Mouse (Mus musculus): ENCODE data around the gene Chrnb2. TPM values are rescaled to one million over a fixed set of nuclear protein-coding genes. Genes with fewer than 3 reads are reported as not detected.
"Not testable (repeated sequence)": the region's sequence is repeated elsewhere in the genome, so short reads cannot be mapped to it uniquely, and the experiment has no call there.

Gene Chrnb2
- total RNA-seq (2021): under 1 TPM; 0.12 to 0.22 TPM

DNA sequence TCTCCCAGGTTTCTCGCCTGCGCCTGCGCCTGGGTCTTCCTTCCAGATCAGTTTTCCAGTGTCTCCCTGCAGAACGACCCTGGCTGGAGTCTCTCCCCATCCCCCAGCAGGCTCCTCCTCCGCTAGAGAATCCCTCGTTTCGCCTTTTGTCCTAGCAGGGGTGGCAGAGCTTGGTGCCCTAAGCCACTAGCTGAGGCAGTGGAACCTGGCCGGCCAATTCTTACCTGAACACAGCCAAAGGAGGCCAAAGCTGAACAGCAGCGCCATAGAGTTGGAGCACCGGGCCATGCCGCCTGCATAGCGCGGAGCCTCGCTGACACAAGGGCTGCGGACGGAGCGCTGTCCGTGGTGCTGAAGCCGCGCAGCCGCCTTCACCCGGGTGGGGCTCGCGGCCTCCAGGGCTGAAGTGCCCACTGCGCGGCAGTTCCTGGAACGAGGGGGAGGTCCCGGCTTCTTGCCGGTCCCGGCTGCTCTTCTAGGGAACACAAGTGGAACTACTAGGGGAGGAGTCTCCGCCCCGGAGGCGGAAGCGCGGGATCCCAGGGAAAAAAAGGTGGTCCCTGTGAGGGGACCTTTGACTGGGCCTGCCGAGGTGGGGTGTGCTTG is at the start of gene Chrnb2:
Gene Chrnb2, minus strand, starts transcription at position 514 of the 606 bp plus-strand sequence.
- intact Hi-C loops (cut with DNase I): no loop called here
- peak; percentile 84 to 88 for DNase-seq

DNA sequence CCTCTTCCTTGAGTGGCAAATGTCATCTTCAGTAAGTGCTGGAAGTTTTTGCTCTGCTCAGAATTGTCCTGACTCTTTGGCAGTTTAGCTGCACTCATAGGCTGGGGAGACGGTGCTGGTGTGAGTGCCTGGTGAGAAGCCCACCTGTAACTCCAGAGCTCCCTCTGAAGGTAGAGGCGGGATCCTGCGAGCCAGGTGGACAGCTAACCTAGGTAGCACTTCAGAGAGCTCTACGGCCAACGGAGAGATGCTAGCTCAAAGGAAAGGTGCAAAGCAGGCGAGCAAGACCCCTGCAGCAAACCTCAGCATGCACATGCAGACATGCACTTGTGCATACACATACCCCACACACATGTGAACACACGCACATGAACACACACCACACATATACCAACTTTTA is 49.6 kb upstream of the Chrnb2 start:
- intact Hi-C loops (cut with DNase I): no loop called here
- DNase-seq: no peak

- no peak for DNase-seq
- intact Hi-C loops (cut with DNase I): no loop called here
These were observed 47.7 kb upstream of the Chrnb2 start for GRCm38 (mm10) chr3:89812166-89812565.

- intact Hi-C loops (cut with DNase I): no loop called here
- no peak for DNase-seq
These were observed 46.4 kb upstream of the Chrnb2 start for GRCm38 (mm10) chr3:89810841-89811240.

GRCm38 (mm10) chr3:89808638-89809037 is 44.2 kb upstream of the Chrnb2 start:
- no peak for DNase-seq
- intact Hi-C loops (cut with DNase I): no loop called here

GRCm38 (mm10) chr3:89807881-89808280 is 43.4 kb upstream of the Chrnb2 start:
- intact Hi-C loops (cut with DNase I): no loop called here
- no peak for DNase-seq

DNA sequence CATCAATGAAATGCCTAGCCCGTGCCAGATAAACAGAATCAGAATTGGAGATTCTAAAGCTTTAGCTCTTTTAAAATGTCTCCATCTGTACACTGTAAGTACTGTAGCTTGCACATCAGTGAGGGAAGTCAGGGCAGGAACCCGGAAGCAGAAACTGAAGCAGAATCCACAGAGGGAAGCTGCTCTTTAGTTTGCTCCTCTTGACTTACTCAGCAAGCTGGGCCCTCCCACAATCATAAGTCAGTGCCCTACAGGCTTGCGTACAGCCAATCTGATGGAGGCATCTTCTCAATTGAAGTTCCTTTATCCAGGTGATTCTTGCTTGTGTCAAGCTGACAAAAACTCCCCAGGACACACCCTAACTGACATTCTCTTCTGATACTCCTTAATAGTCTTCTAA is 42.7 kb upstream of the Chrnb2 start:
- DNase-seq: no peak
- intact Hi-C loops (cut with DNase I): no loop called here

DNA sequence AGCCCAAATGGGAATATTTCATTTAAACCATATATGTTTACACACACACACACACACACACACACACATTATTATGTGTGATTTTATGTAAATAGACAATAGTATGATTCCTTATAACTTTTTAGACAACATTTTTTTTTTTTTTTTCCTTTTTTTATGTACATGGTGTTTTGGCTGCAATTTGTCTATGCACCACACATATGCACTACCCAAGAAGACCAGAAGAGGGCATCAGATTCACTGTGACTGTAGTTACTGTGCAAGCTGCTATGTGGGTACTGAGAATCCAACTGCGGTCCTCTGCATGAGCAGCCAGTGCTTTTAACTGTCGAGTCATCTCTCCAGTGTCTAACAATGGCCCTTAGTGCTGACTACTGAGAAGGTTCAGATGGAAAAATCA is 42.3 kb upstream of the Chrnb2 start:
- intact Hi-C loops (cut with DNase I): no loop called here
- DNase-seq: no peak

DNA sequence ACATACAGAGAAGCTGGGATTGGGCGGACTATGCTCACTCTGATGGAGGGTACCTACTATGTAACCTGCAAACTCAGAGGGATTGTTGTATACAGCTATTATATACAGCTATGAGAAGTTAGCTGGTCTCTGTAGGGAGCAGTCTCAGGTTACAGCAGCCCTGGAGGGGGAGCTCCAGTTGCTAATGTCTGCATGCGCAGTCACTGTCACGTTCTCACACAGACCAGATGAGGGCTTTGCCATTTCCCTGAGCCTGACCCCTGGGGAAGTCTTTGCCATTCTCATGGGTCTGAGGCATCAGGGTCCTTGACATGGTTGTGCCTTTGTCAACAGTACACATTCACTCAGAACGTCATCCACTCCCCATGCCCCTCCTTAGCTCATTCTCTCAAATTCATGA is 40.7 kb upstream of the Chrnb2 start:
- DNase-seq: no peak
- intact Hi-C loops (cut with DNase I): no loop called here

DNA sequence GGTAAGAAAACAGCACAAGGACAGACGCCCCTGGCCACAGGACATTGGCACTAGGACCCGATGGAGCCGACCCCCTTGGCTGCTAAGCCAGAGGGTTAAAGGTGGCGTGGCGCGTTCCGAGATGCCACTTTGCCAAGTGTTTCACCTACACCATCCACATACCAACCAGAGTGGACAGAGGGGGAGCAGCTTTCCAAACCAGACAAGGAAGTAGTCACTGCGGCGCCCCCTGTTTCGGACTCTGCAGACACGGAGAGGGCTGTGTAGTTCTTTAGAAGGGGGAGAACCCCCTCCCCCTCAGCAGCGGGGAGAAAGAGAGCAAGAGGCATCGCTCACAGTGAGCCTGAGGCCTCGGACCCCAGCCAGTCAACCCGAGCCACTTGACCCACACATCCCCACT is 38.4 kb upstream of the Chrnb2 start:
- DNase-seq: no peak
- intact Hi-C loops (cut with DNase I): no loop called here

DNA sequence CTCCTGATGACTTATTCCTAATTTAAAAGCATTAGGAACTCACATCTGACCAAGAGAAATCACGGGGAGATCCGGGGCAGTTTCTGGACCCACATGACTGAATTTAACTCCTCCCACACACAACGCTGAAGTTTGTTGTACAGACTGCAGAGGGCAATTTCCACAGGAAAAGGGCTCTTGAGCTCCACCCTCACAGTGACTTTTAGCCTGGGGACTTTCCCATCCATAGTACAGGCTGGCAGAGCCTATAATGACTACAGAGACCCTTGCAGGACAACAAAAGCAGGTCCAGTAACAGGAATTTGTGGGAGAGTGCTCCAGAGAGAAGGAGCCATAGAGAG is 37.0 kb upstream of the Chrnb2 start:
- intact Hi-C loops (cut with DNase I): no loop called here
- DNase-seq: peak in 1 of 2 experiments; percentile 31

GRCm38 (mm10) chr3:89800774-89801506 is 36.5 kb upstream of the Chrnb2 start:
- DNase-seq: no peak
- intact Hi-C loops (cut with DNase I): no loop called here

DNA sequence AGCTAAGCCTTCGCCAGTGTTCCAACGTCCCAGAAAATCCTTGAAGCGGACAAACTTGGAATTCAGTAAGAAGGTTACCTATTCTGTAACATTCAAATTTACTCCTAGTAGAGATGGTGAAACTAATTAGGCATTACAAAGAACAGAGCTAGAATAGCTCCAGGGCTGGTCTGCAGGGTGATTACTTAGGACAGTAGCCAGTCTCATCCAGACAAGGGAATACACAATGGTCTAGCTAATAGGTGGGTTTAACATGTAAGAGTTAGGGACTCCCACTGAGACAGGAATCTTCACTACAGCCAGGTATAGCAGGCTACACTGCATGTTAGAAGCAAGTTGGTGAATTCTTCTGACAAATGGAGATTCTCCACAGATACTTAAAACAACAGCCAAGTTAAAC is 35.6 kb upstream of the Chrnb2 start:
- intact Hi-C loops (cut with DNase I); DNase-seq: not testable (repeated sequence)

DNA sequence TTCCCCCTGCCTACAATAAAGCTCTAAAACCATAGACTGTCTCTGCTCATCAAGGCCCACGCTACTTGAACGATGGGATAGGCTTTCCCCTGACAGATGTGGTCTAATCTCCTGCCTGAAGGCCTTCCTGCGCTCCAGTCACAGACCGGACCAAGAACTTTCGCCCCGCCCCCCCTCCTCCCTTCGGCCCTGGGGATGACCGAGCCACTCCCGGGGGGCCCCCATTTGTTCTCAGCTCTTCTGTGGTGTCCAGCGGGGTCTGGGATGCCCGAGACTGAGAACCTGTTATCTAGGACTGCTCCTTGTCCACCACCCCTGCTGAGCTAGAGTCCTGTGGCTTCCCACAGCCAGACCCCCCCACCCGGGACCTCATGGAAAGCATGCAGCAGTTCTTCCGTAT is 35.0 kb upstream of the Chrnb2 start:
- no peak for DNase-seq
- intact Hi-C loops (cut with DNase I): no loop called here

DNA sequence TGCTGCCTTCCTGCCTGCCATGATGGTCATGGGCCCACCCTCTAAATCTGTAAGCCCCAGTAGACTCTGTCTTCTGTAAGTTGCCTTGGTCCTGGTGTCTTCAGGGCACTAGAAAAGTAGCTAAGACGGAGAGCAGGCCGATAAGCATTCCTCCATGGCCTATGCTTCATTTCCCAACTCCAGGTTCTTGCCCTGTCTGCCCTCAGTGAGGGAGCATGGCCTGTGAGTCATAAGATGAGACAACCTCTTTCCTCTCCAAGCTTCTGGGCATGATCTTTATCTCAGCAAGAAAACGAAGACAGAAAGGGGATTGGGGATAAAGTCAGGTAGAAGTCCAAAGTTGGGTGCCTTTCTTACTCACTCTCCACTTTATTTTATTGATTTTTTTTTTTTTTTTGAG is 34.1 kb upstream of the Chrnb2 start:
- DNase-seq: no peak
- intact Hi-C loops (cut with DNase I): no loop called here

GRCm38 (mm10) chr3:89796358-89796757 is 31.9 kb upstream of the Chrnb2 start:
- DNase-seq: peak; percentile 28 to 42
- intact Hi-C loops (cut with DNase I): no loop called here

GRCm38 (mm10) chr3:89795746-89796145 is 31.3 kb upstream of the Chrnb2 start:
- intact Hi-C loops (cut with DNase I): no loop called here
- peak in 1 of 2 experiments; percentile 21 for DNase-seq

DNA sequence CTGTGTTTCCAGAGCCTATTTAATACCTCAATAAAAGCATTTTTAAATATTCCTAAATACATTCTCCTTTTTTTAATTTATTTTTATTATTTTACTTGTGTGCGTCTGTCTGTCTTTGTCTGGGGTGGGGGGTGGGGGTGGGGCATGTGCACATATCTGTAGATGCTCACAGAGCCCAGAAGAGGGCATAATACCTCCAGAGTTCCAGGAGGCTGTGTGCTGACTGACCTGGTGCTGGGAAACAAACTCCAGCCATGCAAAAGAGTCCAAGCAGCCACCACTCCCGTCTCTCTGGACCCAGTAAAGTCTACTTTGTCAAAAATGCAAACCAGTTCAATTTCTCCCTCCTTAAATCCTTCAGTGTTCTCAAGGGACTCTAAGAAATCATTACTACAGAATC is 30.2 kb upstream of the Chrnb2 start:
- DNase-seq: no peak
- intact Hi-C loops (cut with DNase I): no loop called here

GRCm38 (mm10) chr3:89788680-89789352 is 24.4 kb upstream of the Chrnb2 start:
- no peak for DNase-seq
- intact Hi-C loops (cut with DNase I): loop anchor here (10.0 kb wide), 2 partner anchors 166 to 286 kb away; partner anchors contain the start of gene Tpm3

- DNase-seq: no peak
- intact Hi-C loops (cut with DNase I): loop anchor here (10.0 kb wide), 2 partner anchors 169 to 289 kb away; partner anchors contain the start of gene Tpm3
These were observed 21.8 kb upstream of the Chrnb2 start for GRCm38 (mm10) chr3:89786275-89786674.

- DNase-seq: peak; percentile 92 to 95
- intact Hi-C loops (cut with DNase I): loop anchor here (1.0 to 10.0 kb wide), 3 partner anchors 72 to 290 kb away; partner anchors contain the start of gene Tpm3
These were observed 20.7 kb upstream of the Chrnb2 start for GRCm38 (mm10) chr3:89784991-89785753.
